Mouse (Mus musculus) liver, embryonic 15.5 days (tissue): Measurements from ENCODE around the gene Jarid2. TPM values are rescaled to one million over a fixed set of nuclear protein-coding genes. Genes with fewer than 3 reads are reported as not detected.

Experiments
- ATAC-seq: fragments of 200-750 bp; cut with Nextera tagmentation; 2 replicates; pipeline ENCODE4 v1.8.0; 2017; ENCODE audit warnings: moderate number of reproducible peaks, mild to moderate bottlenecking, moderate library complexity; ENCODE audit not compliant: insufficient read depth
- H3K27ac ChIP-seq: fragments of 300-500 bp; sonication (generic); replicated peaks from 2 replicates; pipeline ENCODE4 v1.5.1; 2015; ENCODE audit warnings: mild to moderate bottlenecking, inconsistent platforms
- H3K27me3 ChIP-seq: fragments of 300-500 bp; sonication (generic); 2 replicates; pipeline ENCODE4 v1.6.1; 2015; ENCODE audit warnings: mild to moderate bottlenecking, inconsistent platforms
- H3K36me3 ChIP-seq: fragments of 300-500 bp; sonication (generic); replicated peaks from 2 replicates; pipeline ENCODE4 v1.6.1; 2015; ENCODE audit warnings: moderate library complexity, mild to moderate bottlenecking, inconsistent platforms
- H3K4me1 ChIP-seq: fragments of 300-500 bp; sonication (generic); replicated peaks from 2 replicates; pipeline ENCODE4 v1.6.1; 2015; ENCODE audit warnings: inconsistent platforms
- H3K4me2 ChIP-seq: fragments of 300-500 bp; sonication (generic); 2 replicates; pipeline ENCODE4 v1.6.1; 2015; ENCODE audit warnings: moderate library complexity, mild to moderate bottlenecking, inconsistent platforms
- H3K4me3 ChIP-seq: fragments of 300-500 bp; sonication (generic); replicated peaks from 2 replicates; pipeline ENCODE4 v1.5.1; 2015; ENCODE audit warnings: mild to moderate bottlenecking, inconsistent platforms
- H3K9ac ChIP-seq: fragments of 300-500 bp; sonication (generic); 2 replicates; pipeline ENCODE4 v1.6.1; 2015; ENCODE audit warnings: moderate library complexity, mild to moderate bottlenecking, inconsistent platforms
- H3K9me3 ChIP-seq: fragments of 300-500 bp; sonication (generic); replicated peaks from 2 replicates; pipeline ENCODE4 v1.6.1; 2016; ENCODE audit warnings: inconsistent platforms
- WGBS: fragments of 180-500 bp; shearing (Covaris S2); methylation state at CpG from one replicate; pipeline ENCODE4 v1.1.7; 2015; ENCODE audit warnings: mixed read lengths; ENCODE audit not compliant: insufficient replicate concordance; 5-methylcytosine and 5-hydroxymethylcytosine counted together
- polyA plus RNA-seq: library from polyadenylated mRNA; unstranded; fragments of >200 nt; fragmentation: Nextera tagmentation; extraction: Ambion mirVana; gene quantifications from 2 replicates; pipeline ENCODE4 v1.2.1, GENCODE M21; 2015

Gene Jarid2
- polyA plus RNA-seq, 1 experiment from 2014 or later = 10.4 TPM

DNA sequence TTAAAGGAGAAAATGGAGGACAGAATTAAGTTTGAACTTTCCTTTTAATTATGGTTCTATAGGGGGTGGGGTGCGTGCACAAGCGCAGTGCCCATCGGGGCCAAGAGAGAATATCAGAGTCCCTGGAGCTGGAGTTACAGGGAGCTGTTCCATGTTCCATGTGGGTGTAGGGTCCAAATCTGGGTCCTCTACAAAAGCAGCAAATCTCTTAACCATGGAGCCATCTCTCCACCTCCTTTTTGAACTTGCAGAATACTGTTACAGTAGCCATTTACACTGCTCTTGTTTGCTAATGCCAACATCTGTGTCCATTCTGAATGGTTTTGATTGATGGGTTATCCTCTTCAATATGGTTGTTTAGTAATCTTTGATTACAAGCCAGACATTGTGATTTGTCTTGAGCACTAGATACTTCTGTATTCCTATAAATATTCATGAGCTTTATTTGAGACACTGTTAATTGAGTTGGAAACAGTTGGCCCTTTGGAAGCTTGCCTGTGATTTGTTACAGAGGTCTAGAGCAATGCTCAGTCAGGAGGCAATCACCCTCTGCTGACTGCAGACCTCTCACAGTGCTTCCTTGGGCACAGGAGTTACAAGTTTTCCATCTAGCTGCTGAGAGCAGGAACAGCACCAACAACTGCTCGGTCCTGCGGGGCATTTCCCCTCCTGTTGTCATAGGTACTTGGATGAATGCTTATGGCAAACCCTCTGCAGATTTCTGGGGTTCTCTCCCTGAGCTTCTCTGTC lies 231.4 kb downstream of the Jarid2 start:
- Histone ChIP-seq H3K9ac (no peak overlapping the region), H3K4me1 (no peaks in the 10 kb centered on the region), H3K36me3 (0 out of 2 replicates have a peak, but pooled peaks cover 7% of the 10 kb centered on the region), H3K4me3 (no peak overlapping the region), H3K9me3 (no peaks in the 10 kb centered on the region), H3K27ac (no peak overlapping the region), H3K27me3 (no peaks in the 10 kb centered on the region), H3K4me2 (no peak overlapping the region)
- no peak for ATAC-seq
- WGBS = 77% methylated on average over 5 of the region's 5 CpGs
